Mouse (Mus musculus): Measurements from ENCODE around the gene Cfap61. TPM values are rescaled to one million over a fixed set of nuclear protein-coding genes. Genes with fewer than 3 reads are reported as not detected.
A peak's percentile ranks its signal among the peaks of the same experiment; 100 is the strongest.

Gene Cfap61
- polyA plus RNA-seq (2014; fragmentation: Nextera tagmentation; extraction: Ambion mirVana): 1.4 and 1.9 TPM in 2 replicates

DNA sequence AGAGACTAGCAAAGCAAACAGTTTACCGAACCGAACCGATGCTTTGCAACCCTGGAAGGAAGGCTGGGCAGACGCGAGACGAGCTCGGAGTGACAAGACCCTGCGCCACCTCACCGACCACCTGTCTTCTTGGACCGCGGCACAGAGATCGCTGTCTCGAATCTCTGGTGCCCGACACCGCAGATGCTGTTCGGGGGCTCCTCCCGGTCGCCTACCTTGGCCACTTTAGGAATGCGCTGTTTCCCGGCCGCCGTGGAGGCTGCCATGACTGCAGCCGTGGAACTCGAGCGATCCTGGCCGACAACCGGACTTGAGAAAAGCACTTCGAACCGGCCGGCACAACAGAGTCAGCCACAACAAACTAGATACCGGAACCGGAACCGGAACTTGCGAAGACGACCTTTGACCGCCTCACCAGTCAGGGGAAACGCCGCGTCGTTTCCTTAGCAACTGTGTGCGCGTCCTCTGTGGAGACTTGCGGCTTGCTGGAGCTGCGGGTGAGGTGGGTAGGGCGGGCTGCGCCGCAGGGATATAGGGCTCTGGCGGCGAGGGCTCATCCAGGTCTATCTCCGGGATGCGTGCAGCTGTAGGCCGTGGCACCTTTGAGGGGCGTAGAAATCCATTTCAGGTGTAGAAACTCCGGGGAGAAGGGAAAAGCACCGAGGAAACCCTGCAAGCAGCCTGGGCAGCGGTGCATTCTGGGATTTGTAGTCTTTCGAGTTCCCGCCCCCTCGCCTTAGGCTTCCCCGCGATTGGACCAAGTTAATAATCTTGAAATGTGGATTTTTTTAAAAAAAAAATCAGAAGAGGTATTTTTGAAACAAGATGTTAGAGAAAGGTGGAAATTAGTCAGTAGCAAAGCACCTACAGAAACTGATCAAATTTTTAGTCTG, at the start of gene Cfap61, which contains the start of gene Crnkl1:
TSS of gene Cfap61 (plus strand) at position 446 of the 893 bp plus-strand sequence.
TSS of gene Crnkl1 (minus strand) at position 676 of the 893 bp plus-strand sequence.
- DNase-seq (ENCODE audit: low spot score) (peak; percentile 94), ATAC-seq (replicated peaks; ENCODE audit: low FRiP score) (peak; percentile 98)
- Histone ChIP-seq H3K4me2 (ENCODE audit: low read depth, low read length, severe bottlenecking) (peak within 1 kb of the TSS; percentile 82), H3K36me3 (ENCODE audit: control insufficient read depth, insufficient read depth, low read length) (peaks cover 5% of the 10 kb centered on the region; the same call in 1 of the 2 replicates), H3K4me3 (ENCODE audit: low read depth, low read length) (peak within 1 kb of the TSS; percentile 73), H3K27me3 (ENCODE audit: control insufficient read depth, insufficient read depth, low read length) (no peaks in the 10 kb centered on the region), H3K4me1 (replicated peaks; ENCODE audit: control insufficient read depth, insufficient read depth, low read length) (peaks cover 2% of the 10 kb centered on the region; the same call in 1 of the 2 replicates), H3K27ac (ENCODE audit: low read depth, low read length) (no peak within 1 kb of the TSS), H3K9me3 (ENCODE audit: control insufficient read depth, low read length) (no peaks in the 10 kb centered on the region), H3K9ac (ENCODE audit: low read length) (peak within 1 kb of the TSS; percentile 58)
- under 1% methylated on average over 61 of the region's 61 CpGs for WGBS

DNA sequence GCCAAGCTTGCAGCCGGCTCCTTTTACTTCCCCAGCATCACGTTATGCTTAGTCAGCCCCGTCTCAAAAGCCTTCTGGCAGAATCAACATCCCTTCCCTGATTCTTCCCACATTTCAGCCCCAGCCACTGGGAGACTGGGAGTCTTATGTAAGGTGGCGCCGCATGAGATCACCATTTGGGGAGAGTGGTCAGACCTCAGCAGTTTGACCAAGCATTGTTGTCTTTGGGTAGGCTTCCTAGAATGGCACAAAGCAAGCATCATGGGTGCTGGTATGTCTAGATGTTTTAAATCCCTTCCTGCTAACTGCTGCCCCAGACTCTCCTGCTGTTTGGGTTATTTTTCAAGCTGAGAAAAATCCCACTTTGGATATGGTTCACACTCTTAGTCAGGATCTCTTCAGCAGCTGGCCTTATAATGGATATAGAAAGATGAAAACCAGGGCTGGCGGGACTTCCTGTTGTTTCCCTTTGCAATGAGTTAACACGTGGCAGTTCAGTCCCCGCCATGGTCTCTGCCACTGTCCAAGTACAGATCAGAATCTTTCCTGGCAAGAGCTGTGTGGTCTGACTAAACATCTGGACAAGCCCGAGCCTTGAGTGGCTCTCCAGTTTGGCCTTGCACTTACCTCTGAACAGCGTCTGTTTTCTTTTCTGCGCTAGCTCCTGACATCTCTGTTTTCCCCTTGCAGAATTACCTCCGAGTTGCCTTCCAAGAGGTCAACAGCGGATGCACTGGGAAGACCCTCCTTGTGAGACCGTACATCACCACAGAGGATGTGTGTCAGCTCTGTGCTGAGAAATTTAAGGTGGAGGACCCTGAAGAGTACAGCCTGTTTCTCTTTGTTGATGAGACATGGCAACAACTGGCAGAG, 49.4 kb upstream of the Cfap61 start:
- Histone ChIP-seq H3K9me3 (ENCODE audit: control insufficient read depth, low read length) (no peaks in the 10 kb centered on the region), H3K4me2 (ENCODE audit: low read depth, low read length, severe bottlenecking) (no peak overlapping the region), H3K27me3 (ENCODE audit: control insufficient read depth, insufficient read depth, low read length) (no peaks in the 10 kb centered on the region), H3K9ac (ENCODE audit: low read length) (no peak overlapping the region), H3K36me3 (ENCODE audit: control insufficient read depth, insufficient read depth, low read length) (no peaks in the 10 kb centered on the region; the same call in 1 of the 2 replicates), H3K4me1 (replicated peaks; ENCODE audit: control insufficient read depth, insufficient read depth, low read length) (no peaks in the 10 kb centered on the region), H3K4me3 (ENCODE audit: low read depth, low read length) (no peak overlapping the region), H3K27ac (ENCODE audit: low read depth, low read length) (0 out of 2 replicates have a peak overlapping the region, but pooled peaks have one; percentile 31)
- ATAC-seq (replicated peaks; ENCODE audit: low FRiP score) (no peak), DNase-seq (ENCODE audit: low spot score) (no peak)
- 79% methylated on average over 14 of the region's 14 CpGs for WGBS

DNA sequence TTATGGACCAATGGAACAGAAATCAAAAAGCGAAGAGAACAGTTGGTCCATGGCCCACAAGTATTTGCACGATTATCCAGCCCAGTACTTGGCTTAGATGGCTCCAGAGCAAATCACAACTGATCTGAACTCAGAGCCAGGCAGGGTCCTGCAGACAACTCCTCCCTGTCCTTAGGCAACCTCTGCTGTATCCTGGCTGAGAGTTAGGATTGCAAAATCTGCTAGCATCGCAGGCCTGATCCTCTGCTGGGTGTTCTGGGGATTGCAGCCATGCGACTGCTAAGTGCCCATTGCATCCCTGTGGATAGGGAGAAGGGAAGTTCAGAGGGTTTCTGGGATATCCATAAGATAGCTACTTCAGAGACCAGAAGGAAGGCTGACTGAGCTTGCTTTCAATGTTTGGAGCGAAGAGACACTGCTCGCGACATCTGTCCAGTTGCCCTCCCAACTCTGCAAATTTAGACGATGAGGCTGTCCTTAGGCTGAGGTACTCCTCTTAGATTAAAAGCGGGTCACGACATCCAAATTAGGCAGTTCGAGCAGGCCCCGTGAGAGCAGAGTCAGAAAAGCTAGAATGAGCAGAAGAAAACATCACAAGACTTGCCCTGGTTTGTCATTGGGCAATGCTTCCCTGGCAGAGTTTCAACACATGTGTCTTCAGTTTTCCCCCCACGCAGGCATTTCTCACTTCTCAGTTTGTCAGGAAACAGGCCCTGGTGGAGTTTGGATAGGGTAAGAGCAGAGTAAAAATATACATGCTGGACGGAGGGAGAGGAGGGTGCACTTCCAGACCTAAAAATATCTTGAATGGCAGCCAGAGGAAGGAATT, 46.4 kb upstream of the Cfap61 start:
- no peak overlapping the region for H3K27ac ChIP-seq (ENCODE audit: low read depth, low read length)
- ATAC-seq (replicated peaks; ENCODE audit: low FRiP score): no peak
- 72% methylated on average over 14 of the region's 14 CpGs for WGBS
- no peaks in the 10 kb centered on the region for H3K36me3 ChIP-seq (ENCODE audit: control insufficient read depth, insufficient read depth, low read length)
- no peaks in the 10 kb centered on the region for H3K9me3 ChIP-seq (ENCODE audit: control insufficient read depth, low read length)
- no peaks in the 10 kb centered on the region for H3K4me1 ChIP-seq (replicated peaks; ENCODE audit: control insufficient read depth, insufficient read depth, low read length)
- H3K4me2 ChIP-seq (ENCODE audit: low read depth, low read length, severe bottlenecking): no peak overlapping the region
- H3K9ac ChIP-seq (ENCODE audit: low read length): no peak overlapping the region
- no peak for DNase-seq (ENCODE audit: low spot score)
- no peak overlapping the region for H3K4me3 ChIP-seq (ENCODE audit: low read depth, low read length)
- H3K27me3 ChIP-seq (ENCODE audit: control insufficient read depth, insufficient read depth, low read length): no peaks in the 10 kb centered on the region

- Histone ChIP-seq H3K4me2 (ENCODE audit: low read depth, low read length, severe bottlenecking) (no peak overlapping the region), H3K27me3 (ENCODE audit: control insufficient read depth, insufficient read depth, low read length) (no peaks in the 10 kb centered on the region), H3K36me3 (ENCODE audit: control insufficient read depth, insufficient read depth, low read length) (no peaks in the 10 kb centered on the region), H3K4me1 (replicated peaks; ENCODE audit: control insufficient read depth, insufficient read depth, low read length) (no peaks in the 10 kb centered on the region), H3K9ac (ENCODE audit: low read length) (no peak overlapping the region), H3K9me3 (ENCODE audit: control insufficient read depth, low read length) (no peaks in the 10 kb centered on the region), H3K27ac (ENCODE audit: low read depth, low read length) (no peak overlapping the region), H3K4me3 (ENCODE audit: low read depth, low read length) (no peak overlapping the region)
- DNase-seq (ENCODE audit: low spot score) (no peak), ATAC-seq (replicated peaks; ENCODE audit: low FRiP score) (no peak)
- WGBS: 79% methylated on average over 6 of the region's 6 CpGs
Measured at GRCm38 (mm10) chr2:145888766-145889480, 45.7 kb upstream of the Cfap61 start.

GRCm38 (mm10) chr2:145890571-145890970, 44.0 kb upstream of the Cfap61 start:
- Histone ChIP-seq H3K27ac (ENCODE audit: low read depth, low read length) (no peak overlapping the region), H3K27me3 (ENCODE audit: control insufficient read depth, insufficient read depth, low read length) (no peaks in the 10 kb centered on the region), H3K4me3 (ENCODE audit: low read depth, low read length) (no peak overlapping the region), H3K36me3 (ENCODE audit: control insufficient read depth, insufficient read depth, low read length) (no peaks in the 10 kb centered on the region), H3K4me2 (ENCODE audit: low read depth, low read length, severe bottlenecking) (no peak overlapping the region), H3K9me3 (ENCODE audit: control insufficient read depth, low read length) (no peaks in the 10 kb centered on the region), H3K4me1 (replicated peaks; ENCODE audit: control insufficient read depth, insufficient read depth, low read length) (no peaks in the 10 kb centered on the region), H3K9ac (ENCODE audit: low read length) (no peak overlapping the region)
- 85% methylated on average over 2 of the region's 2 CpGs for WGBS
- ATAC-seq (replicated peaks; ENCODE audit: low FRiP score) (no peak), DNase-seq (ENCODE audit: low spot score) (no peak)

DNA sequence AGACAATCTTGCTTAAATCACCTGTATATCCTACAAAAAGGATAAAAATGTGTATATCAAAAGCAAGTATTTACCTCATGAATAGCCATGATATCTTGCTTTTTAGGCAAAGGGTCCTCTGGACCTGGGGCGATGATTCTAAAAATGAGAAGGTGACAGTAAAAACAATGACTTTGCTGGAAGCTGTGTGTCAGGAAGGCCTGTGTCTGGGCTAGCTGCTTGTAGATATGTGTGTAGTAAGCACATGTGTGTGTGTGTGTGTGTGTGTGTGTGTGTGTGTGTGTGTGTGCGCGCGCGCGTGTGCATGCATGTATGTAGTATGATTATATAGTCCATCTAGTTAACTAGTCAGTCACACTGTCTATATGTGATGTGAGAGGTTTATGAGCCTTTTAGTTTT, 40.8 kb upstream of the Cfap61 start:
- Histone ChIP-seq H3K36me3 (ENCODE audit: control insufficient read depth, insufficient read depth, low read length) (no peaks in the 10 kb centered on the region), H3K4me3 (ENCODE audit: low read depth, low read length) (no peak overlapping the region), H3K4me2 (ENCODE audit: low read depth, low read length, severe bottlenecking) (no peak overlapping the region), H3K9ac (ENCODE audit: low read length) (no peak overlapping the region), H3K4me1 (replicated peaks; ENCODE audit: control insufficient read depth, insufficient read depth, low read length) (no peaks in the 10 kb centered on the region), H3K27me3 (ENCODE audit: control insufficient read depth, insufficient read depth, low read length) (no peaks in the 10 kb centered on the region), H3K9me3 (ENCODE audit: control insufficient read depth, low read length) (no peaks in the 10 kb centered on the region), H3K27ac (ENCODE audit: low read depth, low read length) (no peak overlapping the region)
- 98% methylated on average over 6 of the region's 6 CpGs for WGBS
- no peak for DNase-seq (ENCODE audit: low spot score)
- ATAC-seq (replicated peaks; ENCODE audit: low FRiP score): no peak

GRCm38 (mm10) chr2:145898106-145898505, 36.5 kb upstream of the Cfap61 start:
- H3K4me1 ChIP-seq (replicated peaks; ENCODE audit: control insufficient read depth, insufficient read depth, low read length): 0 out of 2 replicates have a peak, but pooled peaks cover 2% of the 10 kb centered on the region
- no peak overlapping the region for H3K9ac ChIP-seq (ENCODE audit: low read length)
- no peaks in the 10 kb centered on the region for H3K36me3 ChIP-seq (ENCODE audit: control insufficient read depth, insufficient read depth, low read length)
- no peaks in the 10 kb centered on the region for H3K27me3 ChIP-seq (ENCODE audit: control insufficient read depth, insufficient read depth, low read length)
- no peak overlapping the region for H3K4me2 ChIP-seq (ENCODE audit: low read depth, low read length, severe bottlenecking)
- ATAC-seq (replicated peaks; ENCODE audit: low FRiP score): no peak
- H3K27ac ChIP-seq (ENCODE audit: low read depth, low read length): no peak overlapping the region
- H3K4me3 ChIP-seq (ENCODE audit: low read depth, low read length): no peak overlapping the region
- no peaks in the 10 kb centered on the region for H3K9me3 ChIP-seq (ENCODE audit: control insufficient read depth, low read length)
- WGBS: 88% methylated on average over 9 of the region's 9 CpGs
- DNase-seq (ENCODE audit: low spot score): no peak

Data from forebrain, embryonic 11.5 days (tissue).